Comparison of ENCODE assay signal across 8 mouse cellular contexts in genomic region chr5:25081545-25081944, GRCm38 (mm10). TPM values are rescaled to one million over a fixed set of nuclear protein-coding genes. Genes with fewer than 3 reads are reported as not detected.
DNase-seq lines count a peak whose midpoint lies in the region; ATAC-seq and TF ChIP-seq lines count a peak whose summit lies in the region.

No protein-coding gene starts in this region.

- no peak overlapping the region for H3K27ac ChIP-seq in heart, embryonic 11.5 days (ENCODE audit: low read depth, low read length)
- H3K27ac ChIP-seq in bone marrow, adult 2 months (ENCODE audit: control insufficient read depth, insufficient read depth, low read depth, low read length, poor library complexity), result peak overlapping the region; percentile 69
- H3K27ac ChIP-seq in lung, postnatal 0 days (ENCODE audit: low read length), result no peak overlapping the region
- H3K27ac ChIP-seq in spleen, adult 2 months (ENCODE audit: insufficient read depth, low read length), result 0 out of 2 replicates have a peak overlapping the region, but pooled peaks have one; percentile 35
- no peak overlapping the region for H3K27ac ChIP-seq in embryonic facial prominence, embryonic 10.5 days (replicated peaks)

- 69% methylated on average over 16 of the region's 16 CpGs for WGBS in heart, embryonic 11.5 days (ENCODE audit: insufficient replicate concordance)
- WGBS in bone marrow, adult 2 months, result 3% methylated on average over 16 of the region's 16 CpGs
- 66% methylated on average over 16 of the region's 16 CpGs for WGBS in lung, postnatal 0 days
- 8% methylated on average over 16 of the region's 16 CpGs for WGBS in spleen, adult 2 months
- WGBS in embryonic facial prominence, embryonic 10.5 days, result 81% methylated on average over 16 of the region's 16 CpGs

- H3K27me3 ChIP-seq in heart, embryonic 11.5 days (ENCODE audit: control insufficient read depth, insufficient read depth, low read length), result no peaks in the 10 kb centered on the region
- H3K27me3 ChIP-seq in lung, postnatal 0 days (replicated peaks; ENCODE audit: insufficient read depth, low read length), result no peaks in the 10 kb centered on the region
- H3K27me3 ChIP-seq in spleen, adult 2 months (ENCODE audit: control insufficient read depth, insufficient read depth, low read length), result no peaks in the 10 kb centered on the region
- H3K27me3 ChIP-seq in embryonic facial prominence, embryonic 10.5 days (replicated peaks; ENCODE audit: low read depth, poor library complexity, severe bottlenecking), result no peaks in the 10 kb centered on the region

- TF ChIP-seq POLR2A in bone marrow, adult 2 months (IDR thresholded peaks at IDR 0.05; ENCODE audit: borderline replicate concordance, control insufficient read depth, low read depth, low read length), result no peak
- 0 out of 2 replicates have a peak, but pooled peaks have one; percentile 9 for TF ChIP-seq POLR2A in spleen, adult 2 months (IDR thresholded peaks at IDR 0.05; ENCODE audit: low read depth, low read length)

- no peak overlapping the region for H3K9ac ChIP-seq in heart, embryonic 11.5 days (ENCODE audit: low read depth, low read length)
- no peak overlapping the region for H3K9ac ChIP-seq in lung, postnatal 0 days (replicated peaks; ENCODE audit: low read depth)

- H3K4me2 ChIP-seq in heart, embryonic 11.5 days, result no peak overlapping the region
- H3K4me2 ChIP-seq in lung, postnatal 0 days (replicated peaks; ENCODE audit: low read depth, low read length), result no peak overlapping the region

- no peak for TF ChIP-seq CTCF in bone marrow, adult 2 months (IDR thresholded peaks at IDR 0.05; ENCODE audit: control insufficient read depth, insufficient read depth, low read length)
- TF ChIP-seq CTCF in lung, postnatal 0 days (IDR thresholded peaks at IDR 0.05), result no peak
- no peak for TF ChIP-seq CTCF in spleen, adult 2 months (IDR thresholded peaks at IDR 0.05; ENCODE audit: extremely low read depth, insufficient read depth, insufficient read length, insufficient replicate concordance)

- TF ChIP-seq EP300 in lung, postnatal 0 days (IDR thresholded peaks at IDR 0.05), result no peak

- no peak for ATAC-seq in heart, embryonic 11.5 days (replicated peaks; ENCODE audit: insufficient number of reproducible peaks, low FRiP score, low TSS enrichment)
- ATAC-seq in lung, postnatal 0 days, result peak; percentile 10; the same call in 1 of the 2 replicates
- ATAC-seq in cerebellum, adult (ENCODE audit: insufficient number of reproducible peaks, low FRiP score, low TSS enrichment), result no peak

- H3K9me3 ChIP-seq in heart, embryonic 11.5 days (replicated peaks; ENCODE audit: control insufficient read depth, low read length), result no peaks in the 10 kb centered on the region
- H3K9me3 ChIP-seq in lung, postnatal 0 days (ENCODE audit: low read length), result no peaks in the 10 kb centered on the region
- H3K9me3 ChIP-seq in embryonic facial prominence, embryonic 10.5 days, result no peaks in the 10 kb centered on the region

- H3K4me1 ChIP-seq in heart, embryonic 11.5 days (ENCODE audit: control insufficient read depth, insufficient read depth, low read length), result peaks cover 23% of the 10 kb centered on the region
- peaks cover 1% of the 10 kb centered on the region for H3K4me1 ChIP-seq in bone marrow, adult 2 months (ENCODE audit: control insufficient read depth, insufficient read depth, low read length)
- H3K4me1 ChIP-seq in lung, postnatal 0 days (ENCODE audit: insufficient read depth, low read depth, low read length), result no peaks in the 10 kb centered on the region; the same call in none of the 2 replicates
- H3K4me1 ChIP-seq in spleen, adult 2 months (ENCODE audit: control insufficient read depth, insufficient read depth, insufficient read length), result peaks cover 7% of the 10 kb centered on the region; the same call in 1 of the 2 replicates
- H3K4me1 ChIP-seq in embryonic facial prominence, embryonic 10.5 days, result 0 out of 2 replicates have a peak, but pooled peaks cover 3% of the 10 kb centered on the region

- H3K36me3 ChIP-seq in heart, embryonic 11.5 days (ENCODE audit: control insufficient read depth, insufficient read depth, low read length), result no peaks in the 10 kb centered on the region
- no peaks in the 10 kb centered on the region for H3K36me3 ChIP-seq in lung, postnatal 0 days (ENCODE audit: insufficient read depth, low read length)
- no peaks in the 10 kb centered on the region for H3K36me3 ChIP-seq in spleen, adult 2 months (ENCODE audit: control insufficient read depth, insufficient read depth, low read length)
- no peaks in the 10 kb centered on the region for H3K36me3 ChIP-seq in embryonic facial prominence, embryonic 10.5 days (replicated peaks)

- DNase-seq in heart, adult 11 months, result peak; percentile 97
- peak; percentile 54 for DNase-seq in lung, postnatal 0 days (ENCODE audit: low spot score)
- peak; percentile 67 to 76 for DNase-seq in spleen, adult 2 months (ENCODE audit: low read depth in 1 of 2, low spot score in 2 of 2)
- DNase-seq in kidney, adult 9 months, result no peak
- no peak for DNase-seq in embryonic facial prominence, embryonic 10.5 days (ENCODE audit: low spot score)

- H3K4me3 ChIP-seq in heart, embryonic 11.5 days (ENCODE audit: low read depth, low read length), result no peak overlapping the region
- H3K4me3 ChIP-seq in bone marrow, adult 2 months (replicated peaks; ENCODE audit: control insufficient read depth, low read depth, low read length), result no peak overlapping the region
- H3K4me3 ChIP-seq in lung, postnatal 0 days (ENCODE audit: low read depth, low read length), result no peak overlapping the region
- H3K4me3 ChIP-seq in spleen, adult 2 months (ENCODE audit: extremely low read depth, insufficient read depth, insufficient read length), result peak overlapping the region; percentile 21; the same call in 1 of the 2 replicates
- H3K4me3 ChIP-seq in embryonic facial prominence, embryonic 10.5 days, result no peak overlapping the region

RNA-seq across cellular contexts. Expression of gene Prkag2, which starts 18.9 kb away (rescaled TPM):
- 84.6 and 101 TPM in 2 replicates for polyA plus RNA-seq in heart, embryonic 11.5 days (2014; fragmentation: Nextera tagmentation; extraction: Ambion mirVana)
- 8.9 and 13.7 TPM in 2 replicates for polyA plus RNA-seq in bone marrow, adult 2 months (2011; ENCODE audit: insufficient read depth, insufficient read length, low replicate concordance, missing spikeins)
- polyA plus RNA-seq in lung, postnatal 0 days (2015; fragmentation: Nextera tagmentation; extraction: Ambion mirVana), result 16.2 and 17.0 TPM in 2 replicates
- polyA plus RNA-seq in spleen, adult 2 months (2012; rRNA removed), result 7.7 and 8.3 TPM in 2 replicates
- polyA plus RNA-seq in embryonic facial prominence, embryonic 10.5 days (2016; fragmentation: Nextera tagmentation; extraction: Ambion mirVana), result 38.2 and 39.5 TPM in 2 replicates

Comparison
In these comparisons a context has a peak if more than half of its experiments do, and no peak if none do; other contexts are left out.
1. DNase-seq: peak in heart, adult 11 months (single experiment), lung, postnatal 0 days (single experiment) and spleen, adult 2 months (2 of 2); none in kidney, adult 9 months (single experiment) and embryonic facial prominence, embryonic 10.5 days (single experiment).
2. H3K27ac ChIP-seq: peak in bone marrow, adult 2 months (single experiment) and spleen, adult 2 months (single experiment); none in heart, embryonic 11.5 days (single experiment), lung, postnatal 0 days (single experiment) and embryonic facial prominence, embryonic 10.5 days (single experiment).